Mouse (Mus musculus): ENCODE data around the gene Tbx2. TPM values are rescaled to one million over a fixed set of nuclear protein-coding genes. Genes with fewer than 3 reads are reported as not detected.

The Tbx2 gene
- total RNA-seq, 2 experiments from 2014 or later: 2.9 to 3.7 TPM

GRCm38 (mm10) chr11:85821659-85822058, 10.7 kb upstream of the Tbx2 start:
- intact Hi-C loops (cut with DNase I): no loop called here

GRCm38 (mm10) chr11:85823181-85823580, 9.2 kb upstream of the Tbx2 start:
- intact Hi-C loops (cut with DNase I): no loop called here
- peak in 1 of 2 experiments; percentile 87 for DNase-seq (ENCODE audit: extremely low spot score in 1 of 2, low spot score in 2 of 2)

More at GRCm38 (mm10) chr11:85821659-85822058, 10.7 kb upstream of the Tbx2 start:
- DNase-seq (ENCODE audit: extremely low spot score in 1 of 2, low spot score in 2 of 2): no peak

- intact Hi-C loops (cut with DNase I): no loop called here
- no peak for DNase-seq (ENCODE audit: extremely low spot score in 1 of 2, low spot score in 2 of 2)
Observed at GRCm38 (mm10) chr11:85823794-85824193, 8.6 kb upstream of the Tbx2 start.

- DNase-seq (ENCODE audit: extremely low spot score in 1 of 2, low spot score in 2 of 2): no peak
- intact Hi-C loops (cut with DNase I): loop anchor here (5.0 kb wide), 1 partner anchor 358 kb away; no protein-coding TSS in a partner anchor
Observed at GRCm38 (mm10) chr11:85825031-85825430, 7.3 kb upstream of the Tbx2 start.

DNA sequence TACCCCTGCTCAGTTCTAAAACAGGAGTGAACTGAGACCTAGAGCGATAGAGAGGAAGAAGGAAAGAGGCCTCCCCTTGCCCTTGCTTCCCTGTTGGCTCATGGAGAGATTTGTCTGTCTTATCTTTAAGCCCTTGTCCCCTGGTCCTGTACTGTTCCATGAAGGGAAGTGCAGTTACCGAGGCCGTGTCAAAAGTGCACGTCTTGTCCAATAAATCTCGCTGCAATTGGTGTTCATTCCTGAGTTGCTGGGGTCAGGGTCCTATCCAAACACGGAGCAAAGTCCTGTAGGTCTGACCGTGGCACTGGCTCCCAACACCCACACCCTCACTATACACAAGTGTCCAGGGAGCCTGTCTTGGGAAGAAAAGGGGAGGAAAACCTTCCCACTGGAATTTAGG, 6.5 kb upstream of the Tbx2 start:
- intact Hi-C loops (cut with DNase I): loop anchor here (5.0 kb wide), 1 partner anchor 359 kb away; no protein-coding TSS in a partner anchor
- no peak for DNase-seq (ENCODE audit: extremely low spot score in 1 of 2, low spot score in 2 of 2)

GRCm38 (mm10) chr11:85827342-85827741, 5.0 kb upstream of the Tbx2 start:
- intact Hi-C loops (cut with DNase I): loop anchor here (5.0 kb wide), 1 partner anchor 360 kb away; no protein-coding TSS in a partner anchor
- no peak for DNase-seq (ENCODE audit: extremely low spot score in 1 of 2, low spot score in 2 of 2)

GRCm38 (mm10) chr11:85828691-85829519, 3.4 kb upstream of the Tbx2 start:
- intact Hi-C loops (cut with DNase I): loop anchor here (5.0 kb wide), 1 partner anchor 362 kb away; no protein-coding TSS in a partner anchor
- no peak for DNase-seq (ENCODE audit: extremely low spot score in 1 of 2, low spot score in 2 of 2)

- no peak for DNase-seq (ENCODE audit: extremely low spot score in 1 of 2, low spot score in 2 of 2)
- intact Hi-C loops (cut with DNase I): loop anchor here (5.0 kb wide), 2 partner anchors 307 to 362 kb away; no protein-coding TSS in a partner anchor
Observed at GRCm38 (mm10) chr11:85829520-85830440, 2.6 kb upstream of the Tbx2 start.

DNA sequence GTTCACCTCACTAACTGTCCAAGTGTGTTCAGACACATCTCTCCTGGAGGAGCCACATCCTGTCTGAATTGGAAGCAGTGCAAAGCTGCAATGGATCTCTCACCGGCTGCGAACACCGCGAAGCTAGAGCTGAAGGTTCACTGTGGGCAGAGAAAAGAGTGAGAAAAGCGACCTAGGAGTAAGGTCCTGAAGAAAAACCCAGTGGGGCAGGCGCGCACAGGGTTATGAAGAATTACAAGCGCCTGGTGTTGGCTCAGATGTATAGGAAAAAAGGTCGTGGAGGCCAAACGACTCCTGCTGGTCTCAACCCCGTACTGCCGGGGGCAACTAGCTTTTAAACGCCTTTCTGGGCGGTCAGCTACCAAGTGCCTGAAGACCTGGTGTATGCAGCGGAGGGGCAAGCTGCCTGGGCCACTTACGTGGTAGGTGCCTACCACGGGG, 1.4 kb upstream of the Tbx2 start:
- DNase-seq (ENCODE audit: extremely low spot score in 1 of 2, low spot score in 2 of 2): no peak
- intact Hi-C loops (cut with DNase I): loop anchor here (5.0 kb wide), 1 partner anchor 309 kb away; no protein-coding TSS in a partner anchor

- intact Hi-C loops (cut with DNase I): loop anchor here (5.0 kb wide), 1 partner anchor 309 kb away; no protein-coding TSS in a partner anchor
- DNase-seq (ENCODE audit: extremely low spot score in 1 of 2, low spot score in 2 of 2): no peak
Observed at GRCm38 (mm10) chr11:85831656-85832230, 608 bp upstream of the Tbx2 start.

- no peak for DNase-seq (ENCODE audit: extremely low spot score in 1 of 2, low spot score in 2 of 2)
- intact Hi-C loops (cut with DNase I): loop anchor here (5.0 kb wide), 1 partner anchor 311 kb away; no protein-coding TSS in a partner anchor
Observed at GRCm38 (mm10) chr11:85833081-85833521, 750 bp downstream of the Tbx2 start.

DNA sequence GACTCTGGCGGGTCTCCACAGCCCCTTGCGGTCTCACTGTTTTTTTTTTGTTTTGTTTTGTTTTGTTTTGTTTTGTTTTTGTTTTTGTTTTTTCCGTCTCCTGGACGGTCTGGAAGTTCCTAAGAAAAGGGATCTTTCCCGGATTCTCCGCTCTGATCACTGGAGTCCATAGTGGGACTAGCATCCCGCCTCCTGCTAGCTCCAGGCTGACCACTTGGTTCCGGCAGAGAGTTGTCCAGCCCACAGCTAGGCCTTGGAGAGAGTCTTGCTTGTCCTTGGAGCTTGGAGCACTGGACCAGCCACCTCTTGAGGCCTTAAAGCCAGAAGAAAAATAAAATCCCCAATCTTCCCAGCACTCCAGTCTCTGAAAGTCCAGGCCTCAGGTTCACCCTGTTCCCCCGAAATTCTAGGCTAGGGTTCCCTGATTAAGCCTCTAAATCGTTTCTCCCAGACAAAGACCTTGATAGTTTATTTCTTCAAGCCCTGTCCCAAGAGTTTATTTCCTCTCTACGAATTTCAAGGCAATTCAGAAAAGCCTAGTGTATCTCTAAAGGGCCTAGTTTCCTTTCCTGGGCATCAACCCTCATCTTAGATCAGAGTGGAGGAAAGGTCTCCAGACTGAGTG, 1.5 kb downstream of the Tbx2 start:
- no peak for DNase-seq (ENCODE audit: extremely low spot score in 1 of 2, low spot score in 2 of 2)
- intact Hi-C loops (cut with DNase I): loop anchor here (5.0 kb wide), 1 partner anchor 312 kb away; no protein-coding TSS in a partner anchor

- intact Hi-C loops (cut with DNase I): loop anchor here (5.0 kb wide), 1 partner anchor 312 kb away; no protein-coding TSS in a partner anchor
- DNase-seq (ENCODE audit: extremely low spot score in 1 of 2, low spot score in 2 of 2): no peak
Observed at GRCm38 (mm10) chr11:85834386-85834931, 2.1 kb downstream of the Tbx2 start.

DNA sequence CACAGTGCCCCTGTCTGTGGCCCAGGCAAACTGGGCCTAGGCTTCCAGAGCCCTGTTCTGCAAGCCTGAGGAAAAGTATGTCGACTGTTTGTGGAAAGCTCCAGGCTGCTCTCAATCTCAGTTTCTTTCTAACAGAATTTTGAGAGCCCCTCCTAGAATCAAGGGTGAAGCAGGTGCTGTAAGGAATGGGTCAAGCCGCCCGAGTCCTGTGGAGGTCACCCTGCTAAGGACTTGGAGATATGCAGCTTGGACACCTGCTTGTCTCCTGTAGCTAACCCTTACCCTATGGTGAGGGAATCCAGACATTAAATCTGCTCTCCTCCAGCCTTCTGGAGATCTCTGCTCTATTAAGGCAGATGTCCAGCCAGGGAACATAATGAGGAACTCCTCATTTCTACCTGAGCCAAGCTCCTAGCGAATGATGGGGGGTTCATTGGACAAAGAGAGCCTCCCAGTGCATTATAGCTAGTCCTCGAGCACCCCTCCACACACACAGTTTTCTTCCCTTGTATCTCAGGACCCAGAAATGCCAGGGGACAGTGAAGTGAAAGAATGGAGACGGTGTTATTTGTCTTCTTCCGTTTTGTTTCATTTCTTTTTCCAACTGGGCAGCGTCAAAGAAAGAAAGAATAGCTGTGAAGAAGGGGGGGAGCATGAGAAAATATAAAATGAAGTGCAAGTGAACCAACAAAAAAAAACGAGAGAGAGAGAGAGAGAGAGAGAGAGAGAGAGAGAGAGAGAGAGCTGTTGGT, 2.8 kb downstream of the Tbx2 start:
- intact Hi-C loops (cut with DNase I): loop anchor here (5.0 kb wide), 1 partner anchor 1313 kb away; no protein-coding TSS in a partner anchor
- no peak for DNase-seq (ENCODE audit: extremely low spot score in 1 of 2, low spot score in 2 of 2)

- intact Hi-C loops (cut with DNase I): loop anchor here (2.0 to 5.0 kb wide), 2 partner anchors 53 to 1314 kb away; no protein-coding TSS in a partner anchor
Observed at GRCm38 (mm10) chr11:85835753-85836522, 3.6 kb downstream of the Tbx2 start.

More at GRCm38 (mm10) chr11:85835753-85836522, 3.6 kb downstream of the Tbx2 start:
- DNase-seq (ENCODE audit: extremely low spot score in 1 of 2, low spot score in 2 of 2): no peak
